Mouse (Mus musculus): ENCODE results near the gene Lats2. TPM values are rescaled to one million over a fixed set of nuclear protein-coding genes. Genes with fewer than 3 reads are reported as not detected.

The Lats2 gene
- total RNA-seq, 2 experiments from 2014 or later: 33.5 to 38.9 TPM

GRCm38 (mm10) chr14:57744547-57744946 is 13.6 kb downstream of the Lats2 start:
- no peak for ATAC-seq (replicated peaks; ENCODE audit: low FRiP score, poor library complexity, severe bottlenecking)

- no peak for ATAC-seq (replicated peaks; ENCODE audit: low FRiP score, poor library complexity, severe bottlenecking)
These were observed 17.5 kb downstream of the Lats2 start for GRCm38 (mm10) chr14:57740651-57741050.

GRCm38 (mm10) chr14:57737089-57737488 is 21.1 kb downstream of the Lats2 start:
- ATAC-seq (replicated peaks; ENCODE audit: low FRiP score, poor library complexity, severe bottlenecking): no peak

GRCm38 (mm10) chr14:57736141-57736540 is 22.0 kb downstream of the Lats2 start:
- ATAC-seq (replicated peaks; ENCODE audit: low FRiP score, poor library complexity, severe bottlenecking): no peak

GRCm38 (mm10) chr14:57732668-57733293 is 25.4 kb downstream of the Lats2 start:
- ATAC-seq (replicated peaks; ENCODE audit: low FRiP score, poor library complexity, severe bottlenecking): no peak

GRCm38 (mm10) chr14:57730527-57730926 is 27.7 kb downstream of the Lats2 start:
- ATAC-seq (replicated peaks; ENCODE audit: low FRiP score, poor library complexity, severe bottlenecking): 0 out of 2 replicates have a peak, but pooled peaks have one; percentile 33

- ATAC-seq (replicated peaks; ENCODE audit: low FRiP score, poor library complexity, severe bottlenecking): no peak
These were observed 28.2 kb downstream of the Lats2 start for GRCm38 (mm10) chr14:57729975-57730499.

GRCm38 (mm10) chr14:57729364-57729763 is 28.8 kb downstream of the Lats2 start:
- no peak for ATAC-seq (replicated peaks; ENCODE audit: low FRiP score, poor library complexity, severe bottlenecking)

GRCm38 (mm10) chr14:57726172-57726571 is 32.0 kb downstream of the Lats2 start:
- peak; percentile 60; the same call in 1 of the 2 replicates for ATAC-seq (replicated peaks; ENCODE audit: low FRiP score, poor library complexity, severe bottlenecking)

GRCm38 (mm10) chr14:57724473-57724872 is 33.7 kb downstream of the Lats2 start:
- ATAC-seq (replicated peaks; ENCODE audit: low FRiP score, poor library complexity, severe bottlenecking): no peak

- ATAC-seq (replicated peaks; ENCODE audit: low FRiP score, poor library complexity, severe bottlenecking): no peak
These were observed 39.9 kb downstream of the Lats2 start for GRCm38 (mm10) chr14:57718245-57718644.

- no peak for ATAC-seq (replicated peaks; ENCODE audit: low FRiP score, poor library complexity, severe bottlenecking)
These were observed 41.5 kb downstream of the Lats2 start for GRCm38 (mm10) chr14:57716601-57717245.

- 0 out of 2 replicates have a peak, but pooled peaks have one; percentile 37 for ATAC-seq (replicated peaks; ENCODE audit: low FRiP score, poor library complexity, severe bottlenecking)
These were observed 45.3 kb downstream of the Lats2 start for GRCm38 (mm10) chr14:57712884-57713283.

GRCm38 (mm10) chr14:57711059-57711458 is 47.1 kb downstream of the Lats2 start:
- ATAC-seq (replicated peaks; ENCODE audit: low FRiP score, poor library complexity, severe bottlenecking): no peak

GRCm38 (mm10) chr14:57709171-57709570 is 49.0 kb downstream of the Lats2 start:
- ATAC-seq (replicated peaks; ENCODE audit: low FRiP score, poor library complexity, severe bottlenecking): no peak

GRCm38 (mm10) chr14:57708580-57708979 is 49.6 kb downstream of the Lats2 start:
- no peak for ATAC-seq (replicated peaks; ENCODE audit: low FRiP score, poor library complexity, severe bottlenecking)

GRCm38 (mm10) chr14:57707100-57707893 is 50.9 kb downstream of the Lats2 start:
- ATAC-seq (replicated peaks; ENCODE audit: low FRiP score, poor library complexity, severe bottlenecking): peak; percentile 71

GRCm38 (mm10) chr14:57706760-57707099 is 51.5 kb downstream of the Lats2 start:
- ATAC-seq (replicated peaks; ENCODE audit: low FRiP score, poor library complexity, severe bottlenecking): no peak

- no peak for ATAC-seq (replicated peaks; ENCODE audit: low FRiP score, poor library complexity, severe bottlenecking)
These were observed 52.4 kb downstream of the Lats2 start for GRCm38 (mm10) chr14:57705759-57706158.

- no peak for ATAC-seq (replicated peaks; ENCODE audit: low FRiP score, poor library complexity, severe bottlenecking)
These were observed 53.1 kb downstream of the Lats2 start for GRCm38 (mm10) chr14:57705075-57705474.
